Mouse (Mus musculus) kidney, adult 2 months (tissue): ENCODE data around the gene Snrpd2.

Experiments
- CTCF ChIP-seq: fragments of 200-500 bp; conservative IDR thresholded peaks from 2 replicates; pipeline ENCODE4 v1.5.1; 2011; ENCODE audit warnings: low read depth, mild to moderate bottlenecking, control low read depth, low read length, moderate library complexity, mixed read lengths; ENCODE audit not compliant: insufficient read depth, insufficient read length
- POLR2A ChIP-seq: fragments of 200-500 bp; IDR thresholded peaks from one replicate; pipeline ENCODE4 v1.6.1; 2011; ENCODE audit warnings: low read depth, low read length, control low read depth

- TF ChIP-seq CTCF = no peak
- no peak for TF ChIP-seq POLR2A
These were observed 49.2 kb upstream of the Snrpd2 start for GRCm38 (mm10) chr7:19100290-19100689.
